Mouse (Mus musculus): ENCODE measurements around the gene Col7a1.

Gene Col7a1

DNA sequence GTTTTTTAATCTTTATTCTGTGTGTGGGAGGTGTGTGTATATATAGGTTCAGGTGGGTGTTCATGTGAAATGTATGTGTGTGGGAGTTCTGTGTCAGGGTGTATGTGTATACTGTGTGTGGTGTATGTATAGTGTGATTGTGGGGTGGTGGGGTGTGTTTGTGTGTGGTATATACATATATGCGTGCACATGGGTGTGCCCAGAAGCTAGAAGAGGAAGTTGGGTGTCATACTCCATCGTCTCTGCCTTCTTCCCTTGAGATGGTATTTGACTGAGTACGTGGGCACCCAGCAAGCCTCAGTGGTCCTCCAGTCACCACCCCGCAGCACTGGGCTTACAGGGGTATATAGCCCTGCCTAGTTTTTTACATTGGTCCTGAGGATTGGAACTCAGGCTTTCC, 68.0 kb downstream of the Col7a1 start:
- WGBS = 62% methylated on average over 4 of the region's 4 CpGs

DNA sequence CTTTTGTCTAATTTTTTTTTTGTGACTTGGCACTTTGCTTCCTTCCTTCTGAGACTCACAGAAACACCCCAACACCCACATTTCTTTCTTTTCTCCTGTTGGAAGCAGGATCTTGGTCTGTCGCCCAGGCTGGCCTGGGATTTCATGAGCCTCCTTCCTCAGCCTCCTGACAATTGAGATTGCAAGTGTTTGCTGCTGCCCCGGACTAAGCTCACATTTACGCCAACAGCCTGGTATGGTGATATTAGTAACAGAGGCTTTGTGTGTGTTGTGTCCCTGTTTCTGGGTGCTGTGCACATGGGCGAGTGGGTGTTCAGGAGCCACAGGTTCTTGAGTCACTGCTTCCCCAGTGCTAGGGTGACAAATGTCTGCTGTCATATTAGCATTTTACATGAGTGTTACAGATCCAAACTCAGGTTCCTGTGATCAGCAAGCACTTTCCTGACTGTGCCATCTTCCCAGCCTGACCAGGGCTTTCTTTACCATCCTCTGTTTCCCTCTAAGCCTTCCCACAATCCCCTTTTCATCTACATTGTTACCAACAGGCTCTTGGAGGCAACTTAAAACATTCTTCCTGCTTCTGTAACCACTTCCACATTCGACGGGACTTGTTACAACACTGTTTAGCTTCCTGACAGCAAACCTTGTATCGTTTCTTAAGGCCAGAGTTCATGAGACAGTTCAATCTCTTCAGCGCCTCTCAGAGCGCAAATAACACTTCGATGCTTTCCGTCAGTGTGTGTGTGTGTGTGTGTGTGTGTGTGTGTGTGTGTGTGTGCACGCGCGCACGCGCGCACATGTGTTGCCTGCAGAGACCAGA, 69.7 kb downstream of the Col7a1 start:
- WGBS = 65% methylated on average over 17 of the region's 17 CpGs

DNA sequence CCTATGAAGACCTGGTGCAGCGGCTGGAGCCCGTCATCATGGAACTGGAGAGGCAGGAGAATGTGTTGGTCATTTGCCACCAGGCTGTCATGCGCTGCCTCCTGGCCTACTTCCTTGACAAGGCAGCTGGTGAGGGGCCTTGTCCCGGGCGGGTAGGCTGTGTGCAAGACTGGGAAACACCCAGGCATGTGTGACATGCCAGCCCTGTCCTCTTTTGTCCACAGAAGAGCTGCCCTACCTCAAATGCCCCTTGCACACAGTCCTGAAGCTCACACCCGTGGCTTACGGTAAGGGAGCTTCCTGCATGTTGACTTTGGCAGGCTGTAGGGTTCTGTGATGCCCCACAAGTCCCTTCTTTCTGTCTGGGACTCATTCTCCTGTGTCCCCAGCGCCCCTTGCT, 74.1 kb downstream of the Col7a1 start:
- 62% methylated on average over 8 of the region's 8 CpGs for WGBS

- 93% methylated on average over 3 of the region's 3 CpGs for WGBS
Measured at GRCm38 (mm10) chr9:109028421-109028820, 75.0 kb downstream of the Col7a1 start.

DNA sequence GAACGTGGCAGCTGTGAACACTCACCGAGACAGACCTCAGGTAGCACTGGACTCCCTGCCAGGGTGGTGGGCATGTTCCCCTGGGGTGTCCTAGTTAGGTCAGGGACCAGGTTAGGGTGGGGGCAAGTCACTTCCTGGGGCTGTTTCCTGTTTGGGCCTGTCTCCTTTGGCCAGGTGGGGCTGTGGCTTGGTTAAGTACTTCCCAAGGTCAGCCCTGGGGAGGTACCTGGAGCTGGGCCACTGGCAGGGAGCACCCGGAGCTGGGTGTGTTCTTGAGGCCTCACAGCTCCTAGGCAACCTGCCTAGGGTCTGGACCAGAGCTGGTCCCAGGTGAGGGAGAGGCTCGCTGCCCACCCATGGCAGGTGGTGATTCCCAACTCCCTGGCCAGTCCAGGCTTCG, 75.5 kb downstream of the Col7a1 start:
- WGBS = 86% methylated on average over 5 of the region's 5 CpGs

GRCm38 (mm10) chr9:109030312-109030711, 76.9 kb downstream of the Col7a1 start:
- 77% methylated on average over 3 of the region's 3 CpGs for WGBS

DNA sequence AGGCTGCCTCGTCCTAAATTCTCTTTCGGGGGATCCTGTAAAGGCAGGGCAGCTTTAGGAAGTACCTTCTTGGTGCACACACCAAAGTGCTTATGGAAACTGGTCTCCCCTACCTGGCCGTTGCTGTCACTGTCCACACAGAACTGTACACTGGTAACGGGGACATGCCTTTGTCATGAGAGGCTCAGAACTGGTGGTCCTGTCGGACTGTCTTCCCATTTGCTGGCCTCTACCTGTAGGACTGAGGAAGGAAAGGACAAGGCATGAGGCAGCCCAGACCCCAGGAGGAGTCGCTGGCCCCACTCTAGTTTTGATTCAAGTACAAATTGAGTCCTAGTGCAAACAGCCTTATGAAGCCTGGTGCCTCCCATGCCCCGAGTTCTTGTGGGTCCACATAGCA, 77.6 kb downstream of the Col7a1 start:
- 93% methylated on average over 7 of the region's 7 CpGs for WGBS

GRCm38 (mm10) chr9:109031686-109032085, 78.3 kb downstream of the Col7a1 start:
- 86% methylated on average over 8 of the region's 8 CpGs for WGBS

DNA sequence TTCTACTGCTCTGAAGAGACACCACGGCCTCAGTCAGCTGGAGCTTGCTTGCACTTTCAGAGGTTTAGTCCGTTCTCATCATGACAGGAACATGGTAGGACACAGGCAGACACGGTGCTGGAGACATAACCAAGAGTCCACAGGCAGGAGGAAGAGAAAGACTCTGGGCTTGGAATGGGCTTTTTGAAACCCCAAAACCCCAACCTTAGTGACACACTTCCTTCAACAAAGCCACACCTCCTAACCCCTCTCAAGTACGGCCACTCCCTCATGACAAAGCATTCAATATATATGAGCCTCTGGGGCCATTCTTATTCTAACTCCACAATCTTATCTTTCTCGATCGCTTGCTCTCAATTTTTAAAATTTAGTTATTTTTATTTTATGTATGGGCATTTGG, 79.0 kb downstream of the Col7a1 start:
- 92% methylated on average over 6 of the region's 6 CpGs for WGBS
